Mouse (Mus musculus): ENCODE results near the gene Uaca.
A peak's percentile ranks its signal among the peaks of the same experiment; 100 is the strongest.

Gene Uaca

DNA sequence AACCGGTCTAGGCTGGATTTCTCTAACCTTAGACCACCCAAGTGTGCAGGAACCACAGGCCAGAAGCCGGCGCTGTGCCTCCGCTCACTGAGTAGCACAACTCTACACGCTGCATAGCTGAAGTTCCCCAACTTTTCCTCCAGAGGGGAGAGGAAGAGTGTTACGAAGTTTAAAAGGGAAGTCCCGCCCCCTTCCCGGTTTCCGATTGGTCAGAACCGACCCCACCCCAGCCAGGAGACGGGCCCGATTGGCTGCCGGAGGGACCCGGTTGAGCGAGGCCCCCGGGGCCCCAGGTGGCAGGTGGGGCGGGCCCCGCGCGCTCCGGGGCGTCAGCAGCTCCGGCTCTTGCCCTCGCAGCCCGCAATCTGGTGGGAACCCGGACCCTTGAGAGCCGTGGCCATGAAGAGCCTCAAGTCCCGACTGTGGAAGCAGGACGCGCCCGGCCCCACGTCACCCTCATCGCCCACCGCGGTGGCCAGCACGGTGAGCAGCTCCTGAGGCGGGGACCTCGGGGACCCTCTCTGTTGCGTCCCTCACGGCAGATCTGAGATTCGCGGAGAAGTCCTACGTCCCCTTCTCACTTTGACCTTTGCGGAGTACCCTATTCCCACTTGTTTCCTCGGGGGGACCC lies at the start of gene Uaca:
Gene Uaca, plus strand, starts transcription at position 333 of the 631 bp plus-strand sequence.
- DNase-seq (ENCODE audit: low read depth, low spot score): peak; percentile 96

DNA sequence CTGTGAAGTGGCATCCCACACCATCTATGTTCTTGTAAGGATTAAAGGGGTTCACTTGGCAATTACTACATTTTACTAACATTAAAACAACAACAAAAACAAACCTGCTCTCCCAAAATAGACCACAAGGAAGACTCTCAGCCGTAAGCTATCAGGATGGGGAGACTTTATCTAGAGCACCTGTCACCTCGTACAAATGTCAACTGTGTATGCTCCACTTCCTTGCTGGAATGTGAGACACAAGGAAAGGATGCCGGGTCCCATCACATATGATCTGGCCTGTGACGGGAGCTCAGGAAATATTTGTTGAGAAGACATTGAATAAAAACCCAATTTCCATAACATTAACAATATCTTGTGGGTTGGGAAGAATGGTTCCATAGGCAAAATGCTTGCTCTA lies 49.4 kb upstream of the Uaca start:
- no peak for DNase-seq (ENCODE audit: low read depth, low spot score)

DNA sequence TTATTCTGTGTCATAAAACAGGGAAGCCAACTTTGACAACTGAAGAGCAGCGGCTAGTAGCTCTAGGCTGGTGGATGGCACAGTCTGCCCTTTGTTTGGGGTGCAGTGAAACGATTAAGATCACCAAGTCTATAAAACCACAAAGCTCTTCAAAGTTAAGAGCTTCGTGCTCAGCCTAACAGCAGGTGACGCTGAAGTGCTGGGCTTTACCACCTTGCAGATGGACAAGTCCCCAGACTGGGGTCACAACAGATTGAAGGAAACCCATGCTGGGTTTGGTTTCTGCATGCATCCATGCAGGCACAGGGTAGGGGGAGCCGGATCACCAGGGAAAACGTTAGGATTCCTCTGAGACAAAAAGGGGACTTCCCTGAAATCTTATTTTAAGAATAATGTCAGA lies 47.8 kb upstream of the Uaca start:
- DNase-seq (ENCODE audit: low read depth, low spot score): no peak

DNA sequence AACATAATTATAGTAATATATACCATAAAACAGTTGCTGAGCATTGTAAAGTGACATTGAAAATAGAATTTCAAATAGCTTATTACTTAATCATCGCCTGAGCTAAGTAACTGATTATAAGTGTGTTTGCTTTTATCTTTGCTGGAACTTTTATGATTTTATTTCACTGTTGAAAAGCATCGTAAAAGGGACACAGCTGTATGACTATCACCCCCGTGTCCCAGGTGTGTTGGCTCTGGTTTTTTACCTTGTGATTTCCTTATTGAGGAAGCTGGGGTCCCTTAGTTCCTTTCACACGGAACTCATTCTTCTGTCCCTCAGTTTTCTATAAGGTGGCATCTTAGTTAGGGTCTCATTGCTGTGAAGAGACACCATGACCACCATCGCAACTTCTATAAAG lies 46.7 kb upstream of the Uaca start:
- no peak for DNase-seq (ENCODE audit: low read depth, low spot score)

DNA sequence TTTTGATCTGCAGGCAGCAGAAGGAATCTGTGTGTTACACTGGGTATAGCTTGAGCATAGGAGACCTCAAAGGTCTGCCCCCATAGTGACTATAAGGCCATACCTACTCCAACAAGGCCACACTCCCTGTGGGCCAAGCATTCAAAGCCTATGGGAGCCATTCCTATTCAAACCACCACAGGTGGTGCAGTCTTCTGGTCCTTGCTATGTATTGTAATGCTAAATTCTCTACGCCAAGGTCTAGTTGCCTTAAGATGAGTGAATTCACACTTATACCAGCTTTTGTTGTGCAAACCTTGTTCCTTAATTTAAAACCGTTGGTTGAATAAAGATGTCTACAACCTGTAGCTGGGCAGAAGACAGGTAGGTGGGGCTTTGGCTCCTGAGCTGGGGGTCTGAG lies 46.2 kb upstream of the Uaca start:
- no peak for DNase-seq (ENCODE audit: low read depth, low spot score)

DNA sequence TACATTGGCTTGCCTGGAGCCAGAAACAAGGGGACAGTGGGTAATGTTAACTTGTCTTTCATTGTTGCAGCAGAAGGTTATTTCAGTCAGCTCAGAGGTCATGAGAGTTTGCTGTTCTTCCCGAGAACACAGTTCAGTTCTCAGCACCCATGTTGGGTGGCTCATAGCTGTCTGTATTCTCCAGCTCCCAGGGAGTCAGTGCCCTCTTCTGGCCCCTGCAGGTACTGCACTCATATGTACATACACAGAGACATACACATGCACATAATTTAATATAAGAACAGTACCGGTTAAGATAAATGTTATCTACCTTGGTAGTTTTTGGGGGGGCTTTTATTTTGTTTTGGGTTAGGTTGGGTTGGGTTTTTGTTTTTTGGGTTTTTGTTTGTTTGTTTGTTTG lies 45.2 kb upstream of the Uaca start:
- no peak for DNase-seq (ENCODE audit: low read depth, low spot score)

DNA sequence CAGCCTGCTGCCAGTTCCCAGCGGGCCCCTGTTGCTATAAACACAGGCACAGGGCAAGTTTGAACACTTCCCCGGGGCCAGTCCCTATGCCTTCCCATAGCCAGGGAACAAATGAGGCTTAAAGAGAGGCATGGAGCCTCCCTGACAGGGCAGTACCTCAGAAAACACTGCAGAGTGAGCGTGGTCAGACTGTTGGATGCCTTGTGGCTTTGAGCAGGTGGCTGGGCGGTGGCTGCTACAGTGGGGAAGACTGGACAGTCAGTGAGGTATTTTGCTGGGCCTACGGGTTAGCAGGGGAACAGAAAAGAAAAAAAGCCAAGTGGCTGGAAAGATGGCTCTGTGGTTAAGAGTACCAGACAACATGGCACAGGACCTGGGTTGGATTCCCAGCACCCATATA lies 43.2 kb upstream of the Uaca start:
- DNase-seq (ENCODE audit: low read depth, low spot score): no peak

DNA sequence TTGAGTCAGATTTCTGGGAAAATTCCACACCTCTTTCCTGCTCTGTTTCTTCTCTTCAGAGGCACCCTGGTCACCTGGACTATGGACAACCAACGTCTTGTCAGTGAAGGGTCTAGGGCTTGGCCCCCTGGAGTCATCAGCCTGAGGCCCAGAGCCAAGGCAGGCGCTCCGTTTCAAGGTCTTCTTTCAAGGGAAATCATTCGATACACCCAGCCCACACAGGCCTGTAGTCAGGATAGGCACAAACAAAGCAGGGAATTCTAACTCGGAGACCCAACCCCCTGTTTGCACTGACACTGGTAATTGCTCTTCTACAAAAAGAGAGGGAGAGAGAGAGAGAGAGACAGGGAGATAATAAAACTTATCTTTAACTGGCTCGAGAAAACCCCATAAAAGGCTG lies 42.4 kb upstream of the Uaca start:
- no peak for DNase-seq (ENCODE audit: low read depth, low spot score)

DNA sequence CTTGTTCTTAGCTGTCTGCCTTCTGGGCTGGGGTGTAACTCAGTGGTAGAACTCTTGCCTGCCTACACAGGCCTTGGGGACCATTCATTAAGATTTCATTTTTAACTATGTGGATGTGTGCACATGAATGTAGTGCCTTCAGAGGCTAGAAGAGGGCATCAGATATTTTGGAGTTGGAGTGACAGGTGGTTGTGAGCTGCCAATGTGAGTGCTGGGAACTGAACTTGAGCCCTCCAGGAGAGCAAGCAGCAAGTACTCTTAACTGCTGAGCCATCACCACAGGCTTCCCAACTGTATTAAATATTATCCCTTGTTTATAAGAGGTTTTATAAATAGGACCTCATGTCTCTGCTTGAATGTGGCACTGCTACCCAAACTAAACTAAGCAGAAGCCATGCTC lies 41.7 kb upstream of the Uaca start:
- no peak for DNase-seq (ENCODE audit: low read depth, low spot score)

DNA sequence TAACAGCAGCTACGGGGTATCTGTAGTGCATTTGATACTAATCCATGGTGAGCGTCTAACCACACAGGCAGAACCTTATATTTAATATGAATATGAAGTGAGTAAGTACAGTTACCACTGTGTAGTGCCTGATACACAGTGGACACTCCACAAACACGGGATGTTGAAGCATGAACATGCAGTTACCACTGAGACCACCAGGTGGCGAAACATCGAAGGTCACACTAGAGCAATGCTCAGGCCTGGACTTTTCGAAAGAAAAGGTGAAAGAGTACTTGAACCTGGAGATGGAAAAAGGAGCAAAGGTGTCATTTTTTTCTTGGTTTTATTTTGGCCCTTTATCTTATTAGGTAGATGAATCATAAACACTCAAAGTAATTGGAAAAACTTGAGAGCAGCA lies 38.1 kb upstream of the Uaca start:
- peak; percentile 72 for DNase-seq (ENCODE audit: low read depth, low spot score)

DNA sequence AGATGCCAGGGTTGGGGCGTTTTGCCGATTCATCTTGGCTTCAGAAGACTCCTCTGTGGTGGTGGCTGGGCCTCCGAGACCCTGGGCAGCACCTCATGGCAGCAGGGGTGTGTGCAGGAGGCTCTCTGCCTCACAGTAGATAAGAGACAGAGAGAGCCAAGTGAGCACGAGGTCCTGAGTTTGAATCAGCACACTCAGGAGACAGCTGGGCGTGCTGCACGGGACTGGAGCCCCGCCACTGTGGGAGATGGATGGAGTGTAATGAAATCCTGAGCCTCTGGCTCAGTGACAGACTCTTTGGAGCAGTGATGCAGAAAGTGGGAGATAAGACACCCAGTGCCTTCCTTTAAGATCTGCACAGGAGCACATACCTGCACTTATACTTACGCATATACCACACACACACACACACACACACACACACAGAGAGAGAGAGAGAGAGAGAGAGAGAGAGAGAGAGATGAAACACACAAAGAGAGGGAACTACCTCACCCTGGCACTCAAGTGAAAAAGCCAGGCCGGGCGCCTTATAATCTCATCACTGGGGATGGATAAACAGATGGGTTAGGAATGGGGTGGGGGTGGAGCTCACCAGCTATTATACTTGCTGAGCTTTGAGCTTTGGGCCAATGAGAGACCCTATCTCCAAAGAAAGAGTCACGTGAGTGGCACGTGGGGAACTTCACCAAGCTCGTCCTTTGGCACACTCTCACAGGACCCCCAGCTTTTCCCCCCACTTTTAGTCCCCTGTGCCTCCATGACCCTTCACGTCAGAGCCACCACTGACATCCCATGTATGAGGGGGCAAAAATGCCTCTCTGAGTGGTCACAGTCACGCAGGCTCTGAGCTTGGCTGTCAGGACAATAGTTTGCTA lies 37.2 kb upstream of the Uaca start:
- no peak for DNase-seq (ENCODE audit: low read depth, low spot score)

DNA sequence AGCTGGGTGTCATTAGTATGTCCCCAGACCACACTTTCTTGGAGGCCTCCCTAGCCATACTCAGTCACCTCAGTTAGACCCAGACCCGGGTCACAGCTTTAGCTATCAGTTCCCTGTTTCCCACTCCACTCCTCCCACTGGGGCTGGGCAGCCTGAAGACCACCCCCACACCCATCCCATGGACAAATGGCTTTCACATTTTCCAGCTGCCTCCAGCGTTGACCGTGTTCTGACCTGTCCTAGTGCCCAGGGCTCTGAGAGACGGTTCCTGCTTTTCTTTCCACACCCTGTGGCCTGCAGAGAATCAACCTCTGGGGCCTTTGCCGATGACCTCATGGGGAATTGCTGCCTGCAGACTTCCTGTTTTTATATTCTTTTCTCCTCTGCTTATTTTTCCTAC lies 36.5 kb upstream of the Uaca start:
- peak; percentile 36 for DNase-seq (ENCODE audit: low read depth, low spot score)

DNA sequence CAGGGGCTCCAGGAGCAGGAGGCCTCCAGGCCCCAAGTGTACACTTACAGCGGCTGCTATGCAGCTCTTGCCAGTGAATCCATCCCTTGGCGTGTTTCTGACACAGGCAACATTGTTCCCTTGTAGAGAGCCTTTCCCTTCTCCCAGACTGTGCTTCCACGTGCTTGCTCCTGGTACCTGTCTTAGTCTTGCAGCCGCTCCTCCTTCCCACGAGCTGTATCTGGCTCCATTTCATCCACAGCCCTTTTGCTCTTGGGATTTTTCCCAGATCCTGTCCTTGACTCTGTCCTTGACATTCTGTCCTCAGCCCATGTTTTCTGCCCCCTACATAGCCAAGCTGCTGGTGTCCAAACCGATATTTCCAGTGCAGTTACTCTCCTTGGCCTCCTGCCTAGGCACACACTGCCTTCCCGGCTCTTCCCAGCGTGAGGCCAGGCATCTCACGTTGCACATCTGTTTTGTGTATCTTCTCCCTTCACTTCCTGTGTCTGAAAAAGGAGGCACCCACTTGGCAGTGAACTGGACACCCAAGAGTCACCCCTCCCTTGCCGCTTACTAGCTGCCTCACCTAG lies 34.8 kb upstream of the Uaca start:
- DNase-seq (ENCODE audit: low read depth, low spot score): no peak

DNA sequence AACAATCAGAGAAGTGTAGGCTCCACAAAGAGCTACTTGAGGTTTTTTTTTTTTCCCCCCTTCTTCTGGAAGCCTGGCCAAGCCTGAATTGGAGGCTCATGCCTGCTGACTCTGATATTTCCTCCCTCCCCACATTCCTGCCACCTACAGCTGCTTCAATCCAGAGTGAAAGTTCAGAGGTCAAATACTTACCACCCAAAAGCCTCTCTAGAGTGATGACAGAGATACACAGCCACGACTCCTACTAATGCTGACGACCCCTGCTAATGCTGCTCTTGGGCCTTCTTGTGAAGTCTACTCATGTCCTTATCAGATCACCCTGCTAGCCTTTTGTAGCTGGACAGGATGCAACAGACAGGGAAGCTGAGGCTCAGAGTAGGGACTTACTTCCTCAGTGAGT lies 29.2 kb upstream of the Uaca start:
- DNase-seq (ENCODE audit: low read depth, low spot score): no peak

DNA sequence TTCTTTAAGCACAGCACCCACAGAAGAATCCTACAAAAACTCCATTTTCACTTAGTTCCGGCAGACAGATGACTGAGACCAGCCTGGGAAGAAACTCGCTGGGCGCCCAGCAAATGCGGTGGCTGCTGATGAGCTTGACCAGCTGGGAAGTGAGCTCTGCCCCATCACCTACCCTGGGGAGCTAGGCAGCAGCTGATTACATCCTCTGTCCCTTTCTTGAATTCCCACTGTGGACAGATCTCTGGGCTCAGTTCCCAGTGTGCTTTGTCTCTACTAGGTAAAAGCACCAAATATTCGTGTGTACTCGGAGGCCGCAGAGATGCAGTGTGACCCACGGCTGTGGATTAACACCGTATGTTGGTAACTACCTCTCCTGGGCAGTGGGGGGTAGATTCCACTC lies 25.9 kb upstream of the Uaca start:
- DNase-seq (ENCODE audit: low read depth, low spot score): no peak

DNA sequence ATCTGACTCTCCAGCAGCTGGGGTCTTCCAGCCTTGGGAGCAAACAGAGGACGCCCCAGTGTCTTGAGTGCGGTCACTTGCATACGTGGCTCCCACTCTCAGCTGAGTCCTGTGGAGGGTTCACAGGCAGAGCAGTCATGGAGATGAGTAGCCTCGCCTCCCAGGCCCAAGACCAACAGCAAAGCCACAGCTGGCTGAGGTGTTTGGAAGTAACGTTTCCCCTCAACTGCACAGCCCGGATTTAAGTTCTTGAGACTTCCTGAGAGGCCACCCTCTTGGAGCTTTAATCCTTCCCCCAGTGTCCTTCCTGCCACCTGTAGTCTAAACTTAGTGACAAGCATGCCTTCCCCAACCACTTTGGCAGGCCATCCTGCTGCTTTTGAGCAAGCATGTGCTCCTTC lies 24.6 kb upstream of the Uaca start:
- no peak for DNase-seq (ENCODE audit: low read depth, low spot score)

DNA sequence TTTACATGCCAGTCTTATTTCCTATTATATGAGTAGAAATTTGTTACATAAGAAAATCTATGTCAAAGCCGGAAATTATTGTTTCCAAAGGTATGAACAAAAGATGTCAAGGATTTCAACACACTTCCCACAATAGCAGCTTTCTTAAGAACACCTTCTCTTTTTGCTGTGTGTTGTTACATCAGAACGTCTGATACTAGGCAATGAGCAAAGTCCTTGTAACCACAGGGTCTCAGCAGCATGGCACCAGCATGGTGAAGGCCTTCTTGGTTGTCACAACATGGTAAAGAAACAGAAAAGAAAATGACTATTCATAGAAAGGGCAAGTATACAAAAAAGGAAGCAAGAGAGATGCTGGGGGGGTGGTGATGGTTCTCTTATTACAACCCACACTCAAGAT lies 20.6 kb upstream of the Uaca start:
- no peak for DNase-seq (ENCODE audit: low read depth, low spot score)

DNA sequence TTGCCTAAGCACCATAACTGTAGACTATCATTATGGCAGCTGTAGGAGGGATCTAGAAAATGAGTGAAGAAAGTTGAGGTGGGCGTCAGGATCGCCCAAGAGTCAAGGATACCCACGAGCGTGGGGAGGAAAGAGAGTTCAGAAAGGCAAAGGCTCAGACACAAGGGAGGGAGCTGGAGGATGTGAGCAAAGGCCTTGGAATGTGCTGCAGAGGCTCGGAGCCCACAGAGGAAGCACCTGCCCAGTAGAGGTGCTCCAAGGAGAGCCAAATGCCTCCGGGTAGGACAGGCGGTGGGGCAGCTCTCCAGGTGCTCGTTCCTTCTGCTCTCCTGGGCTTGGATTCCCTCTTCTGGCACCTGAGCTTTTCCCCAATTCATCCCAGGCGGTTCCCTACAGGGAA lies 17.4 kb upstream of the Uaca start:
- no peak for DNase-seq (ENCODE audit: low read depth, low spot score)

DNA sequence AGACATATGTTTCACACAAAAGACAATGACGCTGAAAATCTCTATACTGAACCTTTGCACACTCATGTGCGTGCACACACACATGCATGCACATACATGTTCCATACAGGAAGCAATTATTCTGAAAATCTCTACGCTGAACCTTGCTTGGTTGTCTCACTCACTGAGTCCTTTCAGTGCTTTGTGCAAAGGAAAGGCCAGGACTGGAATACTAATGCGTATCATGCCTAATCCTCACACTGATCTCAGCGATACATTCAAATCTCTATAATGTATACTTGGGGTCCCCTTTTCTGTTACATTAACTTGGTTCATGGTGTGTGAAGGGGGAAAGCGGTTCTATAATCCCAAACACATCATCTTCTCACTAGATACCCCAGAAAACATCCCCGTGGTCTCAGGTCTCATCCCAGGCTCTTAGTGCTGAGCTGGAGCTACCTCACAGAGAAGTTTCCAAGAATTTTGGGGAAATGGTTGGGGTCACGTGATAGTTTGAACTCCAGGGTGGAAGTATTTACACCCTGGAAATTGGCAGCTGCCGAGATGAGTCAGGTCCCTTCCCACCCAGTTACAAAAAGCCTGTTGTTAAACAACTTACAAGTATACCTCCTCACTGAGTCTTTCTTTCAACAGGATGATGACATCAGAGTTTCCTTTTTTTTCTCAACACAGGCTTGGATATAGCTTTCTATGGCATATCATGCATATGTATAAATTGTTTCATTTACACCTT lies 12.1 kb upstream of the Uaca start:
- DNase-seq (ENCODE audit: low read depth, low spot score): no peak

DNA sequence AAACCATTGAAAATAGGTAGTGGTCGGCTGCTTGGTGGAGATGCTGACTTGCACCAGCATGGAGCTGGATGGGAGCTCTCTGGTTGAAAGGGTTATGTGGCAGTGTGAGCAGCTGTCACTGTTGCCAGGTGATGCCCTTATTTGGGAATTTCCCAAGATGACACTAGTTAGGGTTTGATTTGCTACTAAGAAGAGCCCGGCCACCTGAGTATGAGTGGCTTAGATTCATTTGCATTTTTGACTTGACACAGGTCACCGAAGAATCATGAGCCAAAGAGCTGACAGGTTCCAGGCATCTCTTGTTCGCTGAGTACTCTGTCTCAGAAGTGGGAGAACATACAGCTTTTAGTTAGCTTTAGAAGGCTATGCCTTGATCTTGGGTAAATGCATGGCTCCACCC lies 9.3 kb upstream of the Uaca start:
- DNase-seq (ENCODE audit: low read depth, low spot score): no peak

DNA sequence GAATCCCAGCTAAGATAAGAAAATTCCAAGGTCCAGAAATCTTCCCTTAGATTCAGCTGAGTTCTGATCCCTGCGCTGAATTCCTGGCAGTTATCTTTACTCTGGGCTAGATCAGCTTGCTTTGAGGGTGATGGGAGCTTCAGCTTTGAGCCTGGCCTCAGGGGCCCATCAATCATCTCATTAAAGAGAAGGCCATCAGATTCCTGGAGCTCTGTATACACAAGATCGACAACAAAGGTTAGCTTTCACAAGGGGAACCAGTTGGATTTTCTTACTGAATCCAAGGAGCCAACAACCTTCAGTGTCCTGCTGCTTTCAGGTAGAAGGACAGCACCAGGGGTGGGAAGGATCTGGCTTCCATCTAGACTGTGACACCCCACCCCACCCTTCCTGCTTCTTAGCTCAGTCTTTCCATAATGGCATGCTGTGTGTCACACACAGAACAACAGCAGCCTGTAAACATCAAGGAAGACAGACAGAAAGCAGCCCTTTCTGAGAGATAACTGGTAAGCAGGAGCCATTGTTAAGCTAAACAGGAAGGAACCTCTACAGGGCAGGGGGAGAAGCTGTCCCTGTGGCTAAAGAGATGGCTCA lies 6.7 kb upstream of the Uaca start:
- DNase-seq (ENCODE audit: low read depth, low spot score): no peak

DNA sequence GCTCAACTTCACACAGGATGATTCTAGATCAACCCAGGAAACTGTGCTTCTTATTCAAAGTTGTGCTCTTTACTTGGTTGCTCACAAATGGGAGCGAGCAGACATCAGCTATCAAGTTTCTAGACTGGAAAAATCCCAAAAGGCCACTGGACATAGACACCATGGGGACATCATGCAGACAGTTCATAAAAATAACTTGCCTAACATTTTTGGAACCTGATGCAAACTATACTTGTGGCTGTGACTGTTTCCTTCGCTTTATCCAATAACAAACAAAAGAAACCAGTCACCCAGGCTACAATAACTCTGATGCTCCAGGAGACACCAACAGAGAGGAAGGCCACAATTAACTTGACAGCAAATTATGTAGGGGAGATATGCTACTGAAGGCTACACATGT lies 4.1 kb upstream of the Uaca start:
- DNase-seq (ENCODE audit: low read depth, low spot score): no peak

All from mesoderm, embryonic 11.5 days (tissue).